Comparison of ENCODE assay signal across 19 mouse cellular contexts in genomic region chr5:151196603-151197272, GRCm38 (mm10). TPM values are rescaled to one million over a fixed set of nuclear protein-coding genes. Genes with fewer than 3 reads are reported as not detected.
DNase-seq lines count a peak whose midpoint lies in the region; ATAC-seq and TF ChIP-seq lines count a peak whose summit lies in the region.
"Had no signal": no experiment of that assay in that cellular context is flagged by ENCODE, and none has a peak within 500 bp of the region (broad histone marks: within the 10 kb centered on the region; RNA-seq: fewer than 3 reads in every experiment).

No protein-coding gene starts in this region.

- H3K4me2 ChIP-seq in stomach, embryonic 15.5 days: no peak overlapping the region
- H3K4me2 ChIP-seq in forebrain, postnatal 0 days (ENCODE audit: low read depth): no peak overlapping the region
- H3K4me2 ChIP-seq: heart, embryonic 15.5 days; limb, embryonic 12.5 days; neural tube, embryonic 12.5 days had no signal

- TF ChIP-seq POLR2A in liver, adult 2 months (IDR thresholded peaks at IDR 0.05; ENCODE audit: extremely low read depth, insufficient read depth, low read length): no peak

- H3K4me3 ChIP-seq in liver, adult 2 months (ENCODE audit: insufficient read depth, low read depth, low read length): no peak overlapping the region
- H3K4me3 ChIP-seq in stomach, embryonic 15.5 days (replicated peaks): no peak overlapping the region
- H3K4me3 ChIP-seq in forebrain, postnatal 0 days (ENCODE audit: low read depth, low read length): no peak overlapping the region
- H3K4me3 ChIP-seq: heart, embryonic 15.5 days; limb, embryonic 12.5 days; neural tube, embryonic 12.5 days had no signal

- WGBS in liver, adult 2 months: 57% methylated on average over 13 of the region's 13 CpGs
- 28% methylated on average over 13 of the region's 13 CpGs for WGBS in stomach, embryonic 15.5 days
- 56% methylated on average over 13 of the region's 13 CpGs for WGBS in forebrain, postnatal 0 days

- peak; percentile 77 for DNase-seq in liver, adult 2 months (ENCODE audit: extremely low read depth, low read depth, low spot score)
- no peak for DNase-seq in liver
- peak; percentile 86 for DNase-seq in NIH3T3 (ENCODE audit: low read depth)
- peak; percentile 24 for DNase-seq in embryo, embryonic 10.5 days (ENCODE audit: low spot score)
- DNase-seq in forebrain, postnatal 0 days: no peak
- DNase-seq in cerebellum, adult 11 months: no peak
- DNase-seq: cerebellum, postnatal 36 days; gastrocnemius, postnatal 36 days; layer of hippocampus, postnatal 36 days; retina, postnatal 1 day had no signal

- H3K4me1 ChIP-seq in liver, adult 2 months (ENCODE audit: control insufficient read depth, insufficient read depth, low read length): peaks cover 8% of the 10 kb centered on the region
- H3K4me1 ChIP-seq in stomach, embryonic 15.5 days: peaks cover 6% of the 10 kb centered on the region; the same call in 1 of the 2 replicates
- no peaks in the 10 kb centered on the region for H3K4me1 ChIP-seq in forebrain, postnatal 0 days (ENCODE audit: insufficient read depth)
- H3K4me1 ChIP-seq: limb, embryonic 12.5 days; neural tube, embryonic 12.5 days had no signal

- H3K9ac ChIP-seq in liver, adult 2 months (ENCODE audit: low read depth, low read length): no peak overlapping the region
- no peak overlapping the region for H3K9ac ChIP-seq in stomach, embryonic 15.5 days
- H3K9ac ChIP-seq in forebrain, postnatal 0 days: no peak overlapping the region
- H3K9ac ChIP-seq: heart, embryonic 15.5 days; limb, embryonic 12.5 days; neural tube, embryonic 12.5 days had no signal

- no peak overlapping the region for H3K27ac ChIP-seq in liver, adult 2 months (replicated peaks; ENCODE audit: insufficient read depth, low read depth, low read length)
- peak overlapping the region; percentile 44; the same call in 1 of the 2 replicates for H3K27ac ChIP-seq in stomach, embryonic 15.5 days
- H3K27ac ChIP-seq in forebrain, postnatal 0 days (ENCODE audit: low read depth, low read length): no peak overlapping the region
- H3K27ac ChIP-seq: heart, embryonic 15.5 days; kidney, postnatal 0 days; limb, embryonic 12.5 days; macrophage; neural tube, embryonic 12.5 days had no signal

- peaks cover 3% of the 10 kb centered on the region; the same call in 1 of the 2 replicates for H3K79me2 ChIP-seq in liver, adult 2 months (ENCODE audit: control insufficient read depth, insufficient read depth, low read length)

- no peaks in the 10 kb centered on the region for H3K9me3 ChIP-seq in stomach, embryonic 15.5 days
- no peaks in the 10 kb centered on the region for H3K9me3 ChIP-seq in forebrain, postnatal 0 days (ENCODE audit: low read length)
- H3K9me3 ChIP-seq: heart, embryonic 15.5 days; limb, embryonic 12.5 days; neural tube, embryonic 12.5 days had no signal

- H3K36me3 ChIP-seq in liver, adult 2 months (ENCODE audit: control insufficient read depth, insufficient read depth, low read length): no peaks in the 10 kb centered on the region
- H3K36me3 ChIP-seq in stomach, embryonic 15.5 days: no peaks in the 10 kb centered on the region
- no peaks in the 10 kb centered on the region for H3K36me3 ChIP-seq in forebrain, postnatal 0 days (ENCODE audit: insufficient read depth)
- H3K36me3 ChIP-seq: heart, embryonic 15.5 days; limb, embryonic 12.5 days; neural tube, embryonic 12.5 days had no signal

- peak; percentile 48; the same call in 1 of the 2 replicates for ATAC-seq in stomach, embryonic 15.5 days (ENCODE audit: insufficient read depth, low FRiP score, low read depth)
- ATAC-seq in forebrain, postnatal 0 days: no peak
- ATAC-seq: hindbrain, embryonic 16.5 days; midbrain, embryonic 16.5 days had no signal

- no peak for TF ChIP-seq CTCF in liver, adult 2 months (IDR thresholded peaks at IDR 0.05; ENCODE audit: low read depth, low read length)
- no peak for TF ChIP-seq CTCF in forebrain, postnatal 0 days (IDR thresholded peaks at IDR 0.05; ENCODE audit: low read depth)

- no peaks in the 10 kb centered on the region for H3K27me3 ChIP-seq in liver, adult 2 months (ENCODE audit: control insufficient read depth, insufficient read depth, low read length)
- H3K27me3 ChIP-seq in stomach, embryonic 15.5 days (replicated peaks): no peaks in the 10 kb centered on the region
- no peaks in the 10 kb centered on the region for H3K27me3 ChIP-seq in forebrain, postnatal 0 days (ENCODE audit: insufficient read depth, low read length)
- H3K27me3 ChIP-seq: CH12.LX; heart, embryonic 15.5 days; limb, embryonic 12.5 days; neural tube, embryonic 12.5 days had no signal

RNA-seq across cellular contexts. Expression of gene Stard13, which starts 36.9 kb away (rescaled TPM):
- total RNA-seq in liver, adult 2 months (2014; rRNA removed): 21.3 and 25.0 TPM in 2 replicates
- polyA plus RNA-seq in liver, adult 2 months (2012; rRNA removed): 7.8 and 7.9 TPM in 2 replicates
- polyA plus RNA-seq in stomach, embryonic 15.5 days (2015; fragmentation: Nextera tagmentation; extraction: Ambion mirVana): 17.8 and 21.7 TPM in 2 replicates
- total RNA-seq in forebrain, postnatal 0 days (2014; rRNA removed): 9.8 and 19.2 TPM in 2 replicates
- polyA plus RNA-seq in forebrain, postnatal 0 days (2015; fragmentation: Nextera tagmentation; extraction: Ambion mirVana): 1.5 and 2.6 TPM in 2 replicates

Comparison
In these comparisons a context has a peak if more than half of its experiments do, and no peak if none do; other contexts are left out.
1. DNase-seq: peak in liver, adult 2 months (single experiment), NIH3T3 (single experiment) and embryo, embryonic 10.5 days (single experiment); none in liver (single experiment), forebrain, postnatal 0 days (single experiment) and cerebellum, adult 11 months (single experiment).